Mouse (Mus musculus) myocyte (in vitro differentiated cells): ENCODE data around the gene Gstt4.

Source experiments
- CEBPB ChIP-seq: IDR thresholded peaks from 2 replicates; pipeline ENCODE4 v1.6.1; 2011; ENCODE audit warnings: mild to moderate bottlenecking, moderate library complexity; ENCODE audit not compliant: poor library complexity, insufficient read depth, severe bottlenecking
- POLR2A ChIP-seq: IDR thresholded peaks from one replicate; pipeline ENCODE4 v1.6.1; 2011; ENCODE audit warnings: low read depth, mild to moderate bottlenecking, control low read depth, moderate library complexity; ENCODE audit not compliant: insufficient read length

DNA sequence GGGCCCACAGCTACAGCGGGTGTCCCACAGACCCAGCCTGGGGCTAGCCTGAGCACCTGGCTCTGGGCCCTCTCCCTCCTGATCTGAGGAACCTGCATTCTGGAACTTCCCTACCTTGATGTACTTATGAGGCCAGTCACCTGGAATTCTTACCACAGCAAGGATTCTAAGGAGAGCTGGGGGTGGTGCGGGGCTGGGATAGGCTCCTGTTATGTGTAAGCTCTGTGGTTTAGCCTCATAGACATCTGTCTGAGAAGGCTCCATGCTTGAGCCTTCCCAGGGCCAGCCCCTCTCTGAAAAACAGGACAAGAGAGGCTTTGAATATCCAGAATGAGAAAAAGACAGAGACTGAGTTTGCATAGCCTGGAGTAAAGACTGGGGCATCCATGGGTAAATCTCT lies at the start of gene Gstt4:
- TF ChIP-seq POLR2A (no peak), CEBPB (no peak)
